ENCODE assay signal across 16 mouse cellular contexts in the genomic region with DNA sequence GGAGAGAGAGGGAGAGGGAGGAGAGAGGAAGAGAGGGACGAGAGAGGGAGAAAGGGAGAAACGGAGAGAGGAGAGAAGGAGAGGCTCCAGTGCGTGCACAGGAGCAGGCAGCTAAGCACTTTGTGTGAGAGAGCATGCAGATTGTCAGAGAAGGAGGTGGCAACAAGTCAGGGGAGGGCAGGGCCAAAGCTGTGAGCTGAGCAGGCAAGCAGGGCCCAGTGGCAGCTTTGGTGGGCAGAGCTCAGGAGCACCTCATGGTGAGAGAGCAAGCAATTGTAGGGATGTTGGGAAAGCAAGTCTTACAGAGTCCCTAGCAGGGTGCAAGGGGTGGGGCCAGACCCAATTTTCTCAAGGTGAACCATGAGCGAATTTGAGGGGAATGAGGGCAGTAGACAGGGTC.
DNase-seq lines count a peak whose midpoint lies in the region; ATAC-seq and TF ChIP-seq lines count a peak whose summit lies in the region.
"Had no signal": no experiment of that assay in that cellular context is flagged by ENCODE, and none has a peak within 500 bp of the region (broad histone marks: within the 10 kb centered on the region; RNA-seq: fewer than 3 reads in every experiment).

No protein-coding gene starts in this region.

- H3K9me3 ChIP-seq in heart, embryonic 10.5 days, result no peaks in the 10 kb centered on the region
- H3K9me3 ChIP-seq in hindbrain, embryonic 12.5 days (replicated peaks), result no peaks in the 10 kb centered on the region
- no peaks in the 10 kb centered on the region for H3K9me3 ChIP-seq in hindbrain, embryonic 13.5 days
- no peaks in the 10 kb centered on the region for H3K9me3 ChIP-seq in midbrain, embryonic 11.5 days (ENCODE audit: control insufficient read depth, low read length)
- no peaks in the 10 kb centered on the region for H3K9me3 ChIP-seq in midbrain, postnatal 0 days (ENCODE audit: low read length)
- no peaks in the 10 kb centered on the region for H3K9me3 ChIP-seq in stomach, embryonic 16.5 days (replicated peaks; ENCODE audit: control insufficient read depth, low read length)
- H3K9me3 ChIP-seq: forebrain, embryonic 13.5 days had no signal

- peak overlapping the region; percentile 74 for H3K27ac ChIP-seq in heart, embryonic 10.5 days
- no peak overlapping the region for H3K27ac ChIP-seq in hindbrain, embryonic 12.5 days
- H3K27ac ChIP-seq in hindbrain, embryonic 13.5 days, result no peak overlapping the region
- H3K27ac ChIP-seq in midbrain, embryonic 11.5 days (ENCODE audit: low read depth, low read length), result no peak overlapping the region
- no peak overlapping the region for H3K27ac ChIP-seq in midbrain, postnatal 0 days (ENCODE audit: low read depth, low read length)
- H3K27ac ChIP-seq in stomach, embryonic 16.5 days (ENCODE audit: low read length), result no peak overlapping the region
- H3K27ac ChIP-seq: forebrain, embryonic 13.5 days; liver, embryonic 14.5 days had no signal

- 0 out of 2 replicates have a peak, but pooled peaks have one; percentile 16 for ATAC-seq in hindbrain, embryonic 12.5 days (ENCODE audit: low FRiP score)
- no peak for ATAC-seq in hindbrain, embryonic 13.5 days (ENCODE audit: low FRiP score)
- ATAC-seq in midbrain, embryonic 11.5 days (ENCODE audit: low FRiP score), result 0 out of 2 replicates have a peak, but pooled peaks have one; percentile 24
- no peak for ATAC-seq in midbrain, postnatal 0 days (ENCODE audit: low FRiP score)
- ATAC-seq in stomach, embryonic 16.5 days (ENCODE audit: insufficient read depth, low FRiP score), result no peak
- ATAC-seq: forebrain, embryonic 13.5 days had no signal

- no peak overlapping the region for H3K9ac ChIP-seq in hindbrain, embryonic 12.5 days
- no peak overlapping the region for H3K9ac ChIP-seq in hindbrain, embryonic 13.5 days
- no peak overlapping the region for H3K9ac ChIP-seq in midbrain, embryonic 11.5 days (ENCODE audit: low read length)
- no peak overlapping the region for H3K9ac ChIP-seq in midbrain, postnatal 0 days (replicated peaks; ENCODE audit: low read length, poor library complexity, severe bottlenecking)
- H3K9ac ChIP-seq in stomach, embryonic 16.5 days (ENCODE audit: low read length), result no peak overlapping the region
- H3K9ac ChIP-seq: forebrain, embryonic 13.5 days; liver, embryonic 14.5 days had no signal

- intact Hi-C loops in heart, postnatal 36 days (cut with DNase I), result no loop called here

- H3K4me1 ChIP-seq in heart, embryonic 10.5 days, result peaks cover 21% of the 10 kb centered on the region
- no peaks in the 10 kb centered on the region for H3K4me1 ChIP-seq in hindbrain, embryonic 12.5 days
- no peaks in the 10 kb centered on the region for H3K4me1 ChIP-seq in hindbrain, embryonic 13.5 days (replicated peaks)
- H3K4me1 ChIP-seq in midbrain, embryonic 11.5 days (ENCODE audit: control insufficient read depth, insufficient read depth, low read length), result no peaks in the 10 kb centered on the region
- no peaks in the 10 kb centered on the region for H3K4me1 ChIP-seq in midbrain, postnatal 0 days (ENCODE audit: insufficient read depth, low read length)
- 0 out of 2 replicates have a peak, but pooled peaks cover 3% of the 10 kb centered on the region for H3K4me1 ChIP-seq in stomach, embryonic 16.5 days (ENCODE audit: control insufficient read depth, insufficient read depth, low read length)
- H3K4me1 ChIP-seq: forebrain, embryonic 13.5 days; megakaryocyte, embryonic 14.5 days had no signal

- no peaks in the 10 kb centered on the region for H3K36me3 ChIP-seq in heart, embryonic 10.5 days
- no peaks in the 10 kb centered on the region for H3K36me3 ChIP-seq in hindbrain, embryonic 12.5 days
- no peaks in the 10 kb centered on the region for H3K36me3 ChIP-seq in hindbrain, embryonic 13.5 days
- H3K36me3 ChIP-seq in midbrain, embryonic 11.5 days (ENCODE audit: control insufficient read depth, insufficient read depth, low read length), result no peaks in the 10 kb centered on the region
- no peaks in the 10 kb centered on the region for H3K36me3 ChIP-seq in midbrain, postnatal 0 days (ENCODE audit: insufficient read depth, low read length)
- H3K36me3 ChIP-seq in stomach, embryonic 16.5 days (ENCODE audit: control insufficient read depth, insufficient read depth, low read length), result no peaks in the 10 kb centered on the region

- TF ChIP-seq CTCF in midbrain, postnatal 0 days (IDR thresholded peaks at IDR 0.05), result no peak

- DNase-seq in heart, embryonic 10.5 days (ENCODE audit: low spot score), result no peak
- DNase-seq in heart, postnatal 36 days, result no peak
- no peak for DNase-seq in midbrain, embryonic 11.5 days (ENCODE audit: low spot score, missing footprints)
- no peak for DNase-seq in midbrain, postnatal 0 days (ENCODE audit: low spot score)
- no peak for DNase-seq in testis, postnatal 10 days (ENCODE audit: low spot score)
- DNase-seq: adrenal gland, adult 2 months; B cell, adult 2 months; cerebellum, adult 9-10 months; heart, adult 18-20 months; thymus, postnatal 14 days had no signal

- WGBS in heart, embryonic 10.5 days, result 33% methylated on average over 4 of the region's 4 CpGs
- WGBS in hindbrain, embryonic 12.5 days, result 18% methylated on average over 4 of the region's 4 CpGs
- WGBS in hindbrain, embryonic 13.5 days, result 37% methylated on average over 4 of the region's 4 CpGs
- 37% methylated on average over 4 of the region's 4 CpGs for WGBS in midbrain, embryonic 11.5 days
- WGBS in midbrain, postnatal 0 days, result 28% methylated on average over 4 of the region's 4 CpGs
- 27% methylated on average over 4 of the region's 4 CpGs for WGBS in stomach, embryonic 16.5 days

- H3K27me3 ChIP-seq in heart, embryonic 10.5 days (ENCODE audit: insufficient read depth, poor library complexity, severe bottlenecking), result 0 out of 2 replicates have a peak, but pooled peaks cover 3% of the 10 kb centered on the region
- no peaks in the 10 kb centered on the region for H3K27me3 ChIP-seq in hindbrain, embryonic 12.5 days
- no peaks in the 10 kb centered on the region for H3K27me3 ChIP-seq in hindbrain, embryonic 13.5 days
- no peaks in the 10 kb centered on the region for H3K27me3 ChIP-seq in midbrain, embryonic 11.5 days (ENCODE audit: control insufficient read depth, insufficient read depth, low read length)
- H3K27me3 ChIP-seq in midbrain, postnatal 0 days (ENCODE audit: insufficient read depth, low read length), result no peaks in the 10 kb centered on the region
- H3K27me3 ChIP-seq in stomach, embryonic 16.5 days (ENCODE audit: control insufficient read depth, insufficient read depth, low read length), result no peaks in the 10 kb centered on the region
- H3K27me3 ChIP-seq: forebrain, embryonic 13.5 days; megakaryocyte, embryonic 14.5 days had no signal

- H3K4me3 ChIP-seq in heart, embryonic 10.5 days, result peak overlapping the region; percentile 36; the same call in 1 of the 2 replicates
- H3K4me3 ChIP-seq in hindbrain, embryonic 12.5 days, result no peak overlapping the region
- no peak overlapping the region for H3K4me3 ChIP-seq in hindbrain, embryonic 13.5 days
- H3K4me3 ChIP-seq in midbrain, embryonic 11.5 days (ENCODE audit: low read depth, low read length), result no peak overlapping the region
- no peak overlapping the region for H3K4me3 ChIP-seq in midbrain, postnatal 0 days (ENCODE audit: low read depth, low read length)
- no peak overlapping the region for H3K4me3 ChIP-seq in stomach, embryonic 16.5 days (replicated peaks; ENCODE audit: low read length)
- H3K4me3 ChIP-seq: forebrain, embryonic 13.5 days had no signal

- 0 out of 2 replicates have a peak overlapping the region, but pooled peaks have one; percentile 11 for H3K4me2 ChIP-seq in hindbrain, embryonic 12.5 days (replicated peaks)
- no peak overlapping the region for H3K4me2 ChIP-seq in hindbrain, embryonic 13.5 days
- H3K4me2 ChIP-seq in midbrain, embryonic 11.5 days, result no peak overlapping the region
- no peak overlapping the region for H3K4me2 ChIP-seq in midbrain, postnatal 0 days (ENCODE audit: low read depth, low read length, poor library complexity, severe bottlenecking)
- peak overlapping the region; percentile 11 for H3K4me2 ChIP-seq in stomach, embryonic 16.5 days (ENCODE audit: low read depth, low read length)
- H3K4me2 ChIP-seq: forebrain, embryonic 13.5 days had no signal

Comparison
In these comparisons a context has a peak if more than half of its experiments do, and no peak if none do; other contexts are left out.
1. ATAC-seq: peak in hindbrain, embryonic 12.5 days (single experiment) and midbrain, embryonic 11.5 days (single experiment); none in hindbrain, embryonic 13.5 days (single experiment), midbrain, postnatal 0 days (single experiment) and stomach, embryonic 16.5 days (single experiment).
2. H3K4me2 ChIP-seq: peak in hindbrain, embryonic 12.5 days (single experiment) and stomach, embryonic 16.5 days (single experiment); none in hindbrain, embryonic 13.5 days (single experiment), midbrain, embryonic 11.5 days (single experiment) and midbrain, postnatal 0 days (single experiment).